Mouse (Mus musculus): Measurements from ENCODE around the gene Kcnn1. TPM values are rescaled to one million over a fixed set of nuclear protein-coding genes. Genes with fewer than 3 reads are reported as not detected.
"Not testable (repeated sequence)": the region's sequence is repeated elsewhere in the genome, so short reads cannot be mapped to it uniquely, and the experiment has no call there.

The Kcnn1 gene
- 10 to 100 TPM; 29.6 to 48.2 TPM for total RNA-seq (2021)

- DNase-seq: no peak
- intact Hi-C loops (cut with DNase I): no loop called here
Observed at GRCm38 (mm10) chr8:70862824-70863641, at the start of gene Kcnn1. Kcnn1 (minus strand) TSS chr8:70863258.

GRCm38 (mm10) chr8:70911596-70911995 lies 48.5 kb upstream of the Kcnn1 start:
- no peak for DNase-seq
- intact Hi-C loops (cut with DNase I): no loop called here

- DNase-seq: no peak
- intact Hi-C loops (cut with DNase I): no loop called here
Observed at GRCm38 (mm10) chr8:70907518-70907917, 44.5 kb upstream of the Kcnn1 start.

GRCm38 (mm10) chr8:70905831-70906736 lies 43.0 kb upstream of the Kcnn1 start, which contains the start of gene Map1s:
Map1s (plus strand) TSS chr8:70905932.
- intact Hi-C loops (cut with DNase I): no loop called here
- peak; percentile 96 for DNase-seq

- no peak for DNase-seq
- intact Hi-C loops (cut with DNase I): no loop called here
Observed at GRCm38 (mm10) chr8:70905463-70905830, 42.4 kb upstream of the Kcnn1 start.

GRCm38 (mm10) chr8:70904532-70904931 lies 41.5 kb upstream of the Kcnn1 start:
- no peak for DNase-seq
- intact Hi-C loops (cut with DNase I): no loop called here

- DNase-seq: no peak
- intact Hi-C loops (cut with DNase I): no loop called here
Observed at GRCm38 (mm10) chr8:70903582-70903981, 40.5 kb upstream of the Kcnn1 start.

- intact Hi-C loops (cut with DNase I): no loop called here
- no peak for DNase-seq
Observed at GRCm38 (mm10) chr8:70903112-70903511, 40.1 kb upstream of the Kcnn1 start.

- no peak for DNase-seq
- intact Hi-C loops (cut with DNase I): no loop called here
Observed at GRCm38 (mm10) chr8:70902211-70902610, 39.2 kb upstream of the Kcnn1 start.

GRCm38 (mm10) chr8:70900872-70901387 lies 37.9 kb upstream of the Kcnn1 start:
- intact Hi-C loops (cut with DNase I): no loop called here
- no peak for DNase-seq

GRCm38 (mm10) chr8:70899226-70899625 lies 36.2 kb upstream of the Kcnn1 start:
- no peak for DNase-seq
- intact Hi-C loops (cut with DNase I): loop anchor here (10.0 kb wide), 1 partner anchor 466 kb away; the partner anchor contains the start of gene Use1

- DNase-seq: no peak
- intact Hi-C loops (cut with DNase I): loop anchor here (10.0 kb wide), 1 partner anchor 466 kb away; the partner anchor contains the start of gene Use1
Observed at GRCm38 (mm10) chr8:70898661-70899198, 35.7 kb upstream of the Kcnn1 start.

GRCm38 (mm10) chr8:70897681-70898413 lies 34.8 kb upstream of the Kcnn1 start:
- intact Hi-C loops (cut with DNase I): loop anchor here (10.0 kb wide), 1 partner anchor 467 kb away; the partner anchor contains the start of gene Use1
- DNase-seq: peak; percentile 83

- intact Hi-C loops (cut with DNase I): loop anchor here (10.0 kb wide), 1 partner anchor 468 kb away; the partner anchor contains the start of gene Use1
- DNase-seq: peak; percentile 95
Observed at GRCm38 (mm10) chr8:70897021-70897680, 34.1 kb upstream of the Kcnn1 start, which contains the start of gene Rpl18a. Rpl18a (minus strand) TSS chr8:70897412.

GRCm38 (mm10) chr8:70896316-70897020 lies 33.4 kb upstream of the Kcnn1 start:
- intact Hi-C loops (cut with DNase I): loop anchor here (10.0 kb wide), 1 partner anchor 468 kb away; the partner anchor contains the start of gene Use1
- DNase-seq: no peak

- intact Hi-C loops (cut with DNase I): loop anchor here (10.0 kb wide), 1 partner anchor 469 kb away; the partner anchor contains the start of gene Use1
- not testable (repeated sequence) for DNase-seq
Observed at GRCm38 (mm10) chr8:70895571-70896259, 32.7 kb upstream of the Kcnn1 start.

GRCm38 (mm10) chr8:70894771-70895545 lies 31.9 kb upstream of the Kcnn1 start:
- no peak for DNase-seq
- intact Hi-C loops (cut with DNase I): loop anchor here (10.0 kb wide), 1 partner anchor 470 kb away; the partner anchor contains the start of gene Use1
